Mouse (Mus musculus): ENCODE data around the gene Pecr.

Pecr gene

GRCm38 (mm10) chr1:72283992-72284485 is at the start of gene Pecr, which contains the start of gene Tmem169:
TSS of gene Pecr (minus strand) at chr1:72284314.
TSS of gene Tmem169 (plus strand) at chr1:72284369.
- peak; percentile 92 for DNase-seq (ENCODE audit: low read depth, low spot score)

- DNase-seq (ENCODE audit: low read depth, low spot score) = no peak
Measured at GRCm38 (mm10) chr1:72326162-72326821, 42.2 kb upstream of the Pecr start.

GRCm38 (mm10) chr1:72323248-72323647 is 39.1 kb upstream of the Pecr start:
- DNase-seq (ENCODE audit: low read depth, low spot score) = no peak

GRCm38 (mm10) chr1:72320759-72321158 is 36.6 kb upstream of the Pecr start:
- no peak for DNase-seq (ENCODE audit: low read depth, low spot score)

GRCm38 (mm10) chr1:72316901-72317300 is 32.8 kb upstream of the Pecr start:
- no peak for DNase-seq (ENCODE audit: low read depth, low spot score)

- DNase-seq (ENCODE audit: low read depth, low spot score) = no peak
Measured at GRCm38 (mm10) chr1:72316409-72316808, 32.3 kb upstream of the Pecr start.

GRCm38 (mm10) chr1:72315447-72315846 is 31.3 kb upstream of the Pecr start:
- DNase-seq (ENCODE audit: low read depth, low spot score) = no peak

- peak; percentile 56 for DNase-seq (ENCODE audit: low read depth, low spot score)
Measured at GRCm38 (mm10) chr1:72313399-72314039, 29.4 kb upstream of the Pecr start.

- DNase-seq (ENCODE audit: low read depth, low spot score) = no peak
Measured at GRCm38 (mm10) chr1:72312701-72313398, 28.7 kb upstream of the Pecr start.

GRCm38 (mm10) chr1:72309744-72310424 is 25.8 kb upstream of the Pecr start:
- DNase-seq (ENCODE audit: low read depth, low spot score) = peak; percentile 91

GRCm38 (mm10) chr1:72308919-72309318 is 24.8 kb upstream of the Pecr start:
- no peak for DNase-seq (ENCODE audit: low read depth, low spot score)

- DNase-seq (ENCODE audit: low read depth, low spot score) = peak; percentile 99
Measured at GRCm38 (mm10) chr1:72307317-72307798, 23.2 kb upstream of the Pecr start, which contains the start of gene Xrcc5. TSS of gene Xrcc5 (plus strand) at chr1:72307421.

- no peak for DNase-seq (ENCODE audit: low read depth, low spot score)
Measured at GRCm38 (mm10) chr1:72306679-72307181, 22.6 kb upstream of the Pecr start.

GRCm38 (mm10) chr1:72306241-72306640 is 22.1 kb upstream of the Pecr start:
- no peak for DNase-seq (ENCODE audit: low read depth, low spot score)

GRCm38 (mm10) chr1:72301845-72302244 is 17.7 kb upstream of the Pecr start:
- no peak for DNase-seq (ENCODE audit: low read depth, low spot score)

GRCm38 (mm10) chr1:72295746-72296145 is 11.6 kb upstream of the Pecr start:
- DNase-seq (ENCODE audit: low read depth, low spot score) = no peak

- no peak for DNase-seq (ENCODE audit: low read depth, low spot score)
Measured at GRCm38 (mm10) chr1:72293869-72294663, 10.0 kb upstream of the Pecr start.

- DNase-seq (ENCODE audit: low read depth, low spot score) = no peak
Measured at GRCm38 (mm10) chr1:72291925-72292324, 7.8 kb upstream of the Pecr start.

- no peak for DNase-seq (ENCODE audit: low read depth, low spot score)
Measured at GRCm38 (mm10) chr1:72291421-72291820, 7.3 kb upstream of the Pecr start.

- DNase-seq (ENCODE audit: low read depth, low spot score) = no peak
Measured at GRCm38 (mm10) chr1:72290896-72291295, 6.8 kb upstream of the Pecr start.
